Mouse (Mus musculus) embryonic facial prominence, embryonic 15.5 days (tissue): ENCODE measurements around the gene Pdcd6ip. TPM values are rescaled to one million over a fixed set of nuclear protein-coding genes. Genes with fewer than 3 reads are reported as not detected.
"Not testable (repeated sequence)": the region's sequence is repeated elsewhere in the genome, so short reads cannot be mapped to it uniquely, and the experiment has no call there.

ENCODE experiments used
- ATAC-seq: fragments of 200-750 bp; cut with Nextera tagmentation; 2 replicates; pipeline ENCODE4 v1.8.0; 2017; ENCODE audit warnings: low read depth, moderate TSS enrichment; ENCODE audit not compliant: insufficient number of reproducible peaks, low FRiP score, low TSS enrichment
- H3K27ac ChIP-seq: fragments of 300-500 bp; sonication (generic); replicated peaks from 2 replicates; pipeline ENCODE4 v1.5.1; 2015; ENCODE audit warnings: mild to moderate bottlenecking, inconsistent platforms
- H3K27me3 ChIP-seq: fragments of 300-500 bp; sonication (generic); 2 replicates; pipeline ENCODE4 v1.6.1; 2015; ENCODE audit warnings: inconsistent platforms
- H3K36me3 ChIP-seq: fragments of 300-500 bp; sonication (generic); 2 replicates; pipeline ENCODE4 v1.6.1; 2015; ENCODE audit warnings: mild to moderate bottlenecking, inconsistent platforms
- H3K4me1 ChIP-seq: fragments of 300-500 bp; sonication (generic); 2 replicates; pipeline ENCODE4 v1.6.1; 2015; ENCODE audit warnings: inconsistent platforms
- H3K4me2 ChIP-seq: fragments of 300-500 bp; sonication (generic); replicated peaks from 2 replicates; pipeline ENCODE4 v1.6.1; 2015; ENCODE audit warnings: mild to moderate bottlenecking, inconsistent platforms
- H3K4me3 ChIP-seq: fragments of 300-500 bp; sonication (generic); replicated peaks from 2 replicates; pipeline ENCODE4 v1.5.1; 2015; ENCODE audit warnings: mild to moderate bottlenecking, inconsistent platforms
- H3K9ac ChIP-seq: fragments of 300-500 bp; sonication (generic); 2 replicates; pipeline ENCODE4 v1.6.1; 2015; ENCODE audit warnings: inconsistent platforms
- H3K9me3 ChIP-seq: fragments of 300-500 bp; sonication (generic); replicated peaks from 2 replicates; pipeline ENCODE4 v1.6.1; 2016; ENCODE audit warnings: inconsistent platforms
- WGBS: fragments of 180-500 bp; shearing (Covaris S2); methylation state at CpG from one replicate; pipeline ENCODE4 v1.1.7; 2015; 5-methylcytosine and 5-hydroxymethylcytosine counted together
- polyA plus RNA-seq: library from polyadenylated mRNA; unstranded; fragments of >200 nt; fragmentation: Nextera tagmentation; extraction: Ambion mirVana; gene quantifications from 2 replicates; pipeline ENCODE4 v1.2.1, GENCODE M21; 2015

The Pdcd6ip gene
- polyA plus RNA-seq, 1 experiment from 2014 or later: 73.5 TPM

DNA sequence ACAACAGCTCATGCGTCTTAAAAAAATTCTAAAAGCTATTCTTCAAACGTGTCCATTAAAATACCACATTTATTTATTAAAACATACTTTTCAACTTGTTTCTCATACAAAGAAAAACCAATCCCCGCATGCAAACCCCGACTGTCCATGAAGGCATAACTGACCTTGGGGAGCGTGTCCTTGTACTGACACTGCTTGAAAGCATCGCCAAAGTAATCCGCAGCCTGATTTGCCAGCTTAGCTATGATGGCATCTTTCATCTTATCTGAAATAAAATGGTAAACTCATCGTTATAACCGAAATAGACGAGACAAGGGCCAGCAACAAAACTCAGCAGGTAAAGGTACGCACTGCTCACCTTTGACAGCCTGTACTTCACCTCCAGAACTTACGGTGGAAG lies 20.6 kb downstream of the Pdcd6ip start:
- 94% methylated on average over 12 of the region's 12 CpGs for WGBS
- ATAC-seq: no peak

DNA sequence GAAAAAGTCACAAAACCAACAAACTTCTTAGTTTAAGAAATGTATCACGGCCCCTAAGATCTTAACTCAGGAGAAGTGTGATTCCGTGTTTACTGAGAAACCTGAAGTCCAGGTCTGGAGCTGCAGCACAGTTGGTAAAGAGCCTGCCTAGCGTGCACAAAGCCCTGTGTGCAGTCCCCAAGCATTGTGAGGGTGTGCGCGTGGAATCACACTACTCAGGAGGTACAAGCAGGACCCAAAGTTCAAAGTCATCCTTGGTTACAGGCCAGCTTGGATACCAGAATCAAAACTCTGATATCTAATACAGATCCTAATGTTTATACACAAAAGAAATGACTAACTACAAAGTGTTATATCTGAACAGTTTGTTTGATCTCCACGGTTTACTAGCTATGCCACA lies 34.3 kb downstream of the Pdcd6ip start:
- H3K4me1 ChIP-seq: no peaks in the 10 kb centered on the region
- H3K9ac ChIP-seq: no peak overlapping the region
- H3K27ac ChIP-seq: no peak overlapping the region
- no peak overlapping the region for H3K4me2 ChIP-seq
- no peaks in the 10 kb centered on the region for H3K9me3 ChIP-seq
- ATAC-seq: no peak
- peaks cover 75% of the 10 kb centered on the region for H3K36me3 ChIP-seq
- no peaks in the 10 kb centered on the region for H3K27me3 ChIP-seq
- 93% methylated on average over 6 of the region's 6 CpGs for WGBS
- no peak overlapping the region for H3K4me3 ChIP-seq

More for the DNA sequence above, 20.6 kb downstream of the Pdcd6ip start:
- Histone ChIP-seq H3K9me3 (no peaks in the 10 kb centered on the region), H3K27me3 (no peaks in the 10 kb centered on the region), H3K4me3 (no peak overlapping the region), H3K4me2 (no peak overlapping the region), H3K9ac (no peak overlapping the region), H3K27ac (no peak overlapping the region), H3K36me3 (peaks cover 70% of the 10 kb centered on the region), H3K4me1 (no peaks in the 10 kb centered on the region)

DNA sequence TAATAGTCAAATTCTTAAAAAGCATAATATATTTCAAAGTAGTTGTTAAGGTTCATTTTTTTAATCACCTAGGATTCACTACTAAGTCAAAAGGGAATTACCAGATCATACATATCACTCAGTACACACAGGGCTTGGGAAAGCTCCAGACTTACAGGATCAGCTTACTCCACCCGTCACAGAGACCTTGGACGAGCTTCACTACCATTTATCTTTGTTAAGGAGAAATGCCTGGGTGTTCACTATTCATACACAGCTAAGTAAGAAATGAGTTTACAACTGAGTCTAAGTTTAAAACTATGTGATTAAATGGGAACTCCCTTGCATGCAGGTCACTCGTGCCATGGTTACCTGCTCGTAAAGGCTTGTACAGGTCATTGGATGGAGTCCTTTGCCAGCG lies 35.7 kb downstream of the Pdcd6ip start:
- 89% methylated on average over 5 of the region's 5 CpGs for WGBS
- no peaks in the 10 kb centered on the region for H3K4me1 ChIP-seq
- H3K36me3 ChIP-seq: peaks cover 78% of the 10 kb centered on the region
- H3K4me2 ChIP-seq: no peak overlapping the region
- H3K27ac ChIP-seq: no peak overlapping the region
- no peak overlapping the region for H3K4me3 ChIP-seq
- no peak for ATAC-seq
- no peaks in the 10 kb centered on the region for H3K27me3 ChIP-seq
- no peaks in the 10 kb centered on the region; the same call in 1 of the 2 replicates for H3K9me3 ChIP-seq
- no peak overlapping the region for H3K9ac ChIP-seq

- 91% methylated on average over 1 of the region's 1 CpGs for WGBS
- Histone ChIP-seq H3K27ac (no peak overlapping the region), H3K4me3 (no peak overlapping the region), H3K9me3 (no peaks in the 10 kb centered on the region; the same call in 1 of the 2 replicates), H3K4me1 (no peaks in the 10 kb centered on the region), H3K36me3 (peaks cover 80% of the 10 kb centered on the region), H3K27me3 (no peaks in the 10 kb centered on the region), H3K9ac (no peak overlapping the region), H3K4me2 (no peak overlapping the region)
- ATAC-seq: no peak
Measured at GRCm38 (mm10) chr9:113670857-113671106, 37.3 kb downstream of the Pdcd6ip start.

DNA sequence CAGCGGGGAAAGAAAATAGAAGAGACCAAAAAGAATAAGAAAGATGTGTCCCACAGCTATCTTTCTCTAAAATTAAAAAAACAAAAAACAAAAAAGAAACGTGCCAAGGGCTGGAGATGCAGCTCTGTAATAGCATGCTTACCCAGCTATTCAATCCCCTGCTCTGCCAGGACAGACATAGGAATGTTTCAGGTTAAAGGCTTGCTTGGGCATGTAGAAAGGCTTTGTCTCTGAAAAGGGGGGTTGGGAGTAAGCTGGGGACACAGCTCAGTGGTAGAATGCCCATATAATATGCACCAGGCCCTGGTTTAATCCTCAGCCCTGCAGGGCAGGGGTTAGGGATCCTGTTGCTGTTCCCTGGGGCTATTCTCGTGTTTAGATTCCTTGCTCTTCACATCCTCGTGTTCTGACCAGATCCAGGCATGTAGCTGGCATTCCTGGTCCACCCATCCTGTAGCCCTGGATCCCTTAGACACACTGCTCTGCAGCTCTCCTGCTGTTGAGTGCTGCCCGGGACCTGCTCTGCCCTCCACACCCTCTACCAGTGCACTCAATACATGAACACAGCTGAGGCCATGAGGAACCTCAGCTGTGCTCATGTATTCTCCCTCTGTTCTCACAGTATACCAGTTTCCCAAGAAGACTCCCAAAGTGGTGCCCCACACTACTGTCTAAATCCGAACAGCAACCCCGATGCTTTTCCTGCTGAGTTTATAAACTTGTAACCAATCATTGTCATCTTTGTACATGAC lies 37.8 kb downstream of the Pdcd6ip start:
- H3K27me3 ChIP-seq: no peaks in the 10 kb centered on the region
- H3K4me1 ChIP-seq: no peaks in the 10 kb centered on the region
- H3K27ac ChIP-seq: no peak overlapping the region
- H3K4me2 ChIP-seq: no peak overlapping the region
- H3K9me3 ChIP-seq: no peaks in the 10 kb centered on the region; the same call in 1 of the 2 replicates
- no peak overlapping the region for H3K4me3 ChIP-seq
- H3K9ac ChIP-seq: no peak overlapping the region
- ATAC-seq: no peak
- 67% methylated on average over 7 of the region's 7 CpGs for WGBS
- H3K36me3 ChIP-seq: peaks cover 82% of the 10 kb centered on the region

GRCm38 (mm10) chr9:113663476-113663875 lies 44.6 kb downstream of the Pdcd6ip start:
- Histone ChIP-seq H3K4me3 (no peak overlapping the region), H3K36me3 (peaks cover 71% of the 10 kb centered on the region), H3K9me3 (no peaks in the 10 kb centered on the region; the same call in 1 of the 2 replicates), H3K27ac (no peak overlapping the region), H3K4me1 (no peaks in the 10 kb centered on the region), H3K9ac (no peak overlapping the region), H3K4me2 (no peak overlapping the region), H3K27me3 (no peaks in the 10 kb centered on the region)
- WGBS: 70% methylated on average over 4 of the region's 4 CpGs
- ATAC-seq: no peak

GRCm38 (mm10) chr9:113657837-113658236 lies 50.2 kb downstream of the Pdcd6ip start:
- H3K4me3 ChIP-seq: no peak overlapping the region
- H3K9ac ChIP-seq: no peak overlapping the region
- H3K9me3 ChIP-seq: no peaks in the 10 kb centered on the region
- H3K27ac ChIP-seq: no peak overlapping the region
- H3K27me3 ChIP-seq: no peaks in the 10 kb centered on the region
- peaks cover 60% of the 10 kb centered on the region for H3K36me3 ChIP-seq
- no peak for ATAC-seq
- no peaks in the 10 kb centered on the region for H3K4me1 ChIP-seq
- H3K4me2 ChIP-seq: no peak overlapping the region
- WGBS: 87% methylated on average over 1 of the region's 1 CpGs

GRCm38 (mm10) chr9:113653571-113653970 lies 54.5 kb downstream of the Pdcd6ip start:
- H3K4me3 ChIP-seq: no peak overlapping the region
- no peaks in the 10 kb centered on the region for H3K9me3 ChIP-seq
- H3K9ac ChIP-seq: no peak overlapping the region
- H3K4me2 ChIP-seq: no peak overlapping the region
- no peak for ATAC-seq
- H3K27ac ChIP-seq: no peak overlapping the region
- no peaks in the 10 kb centered on the region for H3K4me1 ChIP-seq
- WGBS: 74% methylated on average over 8 of the region's 8 CpGs
- H3K27me3 ChIP-seq: no peaks in the 10 kb centered on the region
- H3K36me3 ChIP-seq: peaks cover 38% of the 10 kb centered on the region

DNA sequence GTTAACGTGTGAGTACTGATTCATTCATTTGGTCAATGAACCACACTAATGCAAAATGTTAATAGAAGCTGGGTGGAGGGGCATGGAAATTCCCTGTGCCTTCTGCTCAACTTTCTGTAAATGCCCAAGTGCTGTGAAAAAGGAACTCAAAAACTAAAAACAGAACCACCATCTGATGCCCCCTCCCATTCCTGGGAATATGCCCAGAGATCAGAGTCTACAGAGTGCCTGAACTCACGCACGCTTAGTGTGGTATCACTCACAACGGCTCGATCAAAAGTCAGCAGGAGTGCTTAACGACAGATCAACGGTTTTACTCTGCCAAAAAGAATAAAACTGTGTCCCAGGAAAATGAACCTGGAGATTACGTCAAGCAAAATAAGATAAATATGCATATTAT lies 57.3 kb downstream of the Pdcd6ip start:
- Histone ChIP-seq H3K4me1 (no peaks in the 10 kb centered on the region), H3K27ac (no peak overlapping the region), H3K9me3 (no peaks in the 10 kb centered on the region), H3K9ac (no peak overlapping the region), H3K4me3 (no peak overlapping the region), H3K4me2 (no peak overlapping the region), H3K27me3 (no peaks in the 10 kb centered on the region), H3K36me3 (peaks cover 22% of the 10 kb centered on the region)
- 85% methylated on average over 8 of the region's 8 CpGs for WGBS
- no peak for ATAC-seq

GRCm38 (mm10) chr9:113649211-113649610 lies 58.8 kb downstream of the Pdcd6ip start:
- not testable (repeated sequence) for H3K9ac ChIP-seq, H3K4me1 ChIP-seq, ATAC-seq, H3K4me3 ChIP-seq, H3K9me3 ChIP-seq, H3K27me3 ChIP-seq, H3K27ac ChIP-seq, H3K4me2 ChIP-seq
- H3K36me3 ChIP-seq: peaks cover 13% of the 10 kb centered on the region; the same call in 1 of the 2 replicates
- 77% methylated on average over 8 of the region's 8 CpGs for WGBS

DNA sequence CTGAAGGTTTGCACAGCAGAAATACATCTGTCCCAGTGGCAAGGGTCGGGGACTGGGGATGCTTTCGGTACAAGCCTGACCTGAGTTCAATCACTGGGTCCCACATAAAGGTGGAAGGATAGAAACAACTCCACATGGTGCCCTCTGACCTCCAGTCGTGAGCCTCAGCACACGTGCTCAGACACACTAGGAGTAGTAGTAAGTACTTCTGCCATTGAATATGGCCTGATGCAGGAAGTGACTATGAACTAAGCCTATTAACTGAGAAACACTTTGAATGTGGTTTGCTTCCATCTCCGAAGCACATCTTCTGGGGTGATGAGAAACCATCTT lies 62.3 kb downstream of the Pdcd6ip start:
- ATAC-seq: no peak

DNA sequence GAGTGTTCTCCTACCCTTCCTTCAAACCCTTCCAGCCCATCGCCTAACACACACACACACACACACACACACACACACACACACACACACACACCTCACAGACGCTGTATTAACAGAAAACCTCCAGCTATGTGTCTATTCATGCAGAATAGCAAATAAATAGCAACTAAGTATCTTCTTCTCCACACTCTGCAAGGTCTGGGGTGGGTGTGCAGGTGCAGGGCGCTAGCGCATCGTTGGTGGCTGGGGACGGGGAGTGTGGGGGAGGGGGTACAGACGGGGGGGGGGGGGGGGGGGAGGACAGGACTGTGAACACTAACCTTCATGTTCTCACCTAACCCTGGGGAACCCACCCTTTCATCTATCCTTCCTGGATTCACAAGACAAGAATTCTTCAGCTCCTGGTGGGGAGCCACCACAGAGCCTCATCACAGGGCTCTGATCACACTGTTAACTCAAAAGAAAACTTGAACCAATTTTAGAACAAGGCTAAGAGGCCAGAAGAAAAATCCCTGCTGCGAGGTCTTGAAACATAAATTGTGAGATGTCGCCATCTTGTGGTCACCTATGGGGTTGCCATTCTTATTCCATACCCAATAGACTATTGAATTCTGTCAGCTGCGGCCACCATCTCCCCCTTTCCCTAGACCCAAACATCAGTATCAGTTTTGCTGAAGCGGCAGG lies 62.8 kb downstream of the Pdcd6ip start:
- H3K27me3 ChIP-seq: no peaks in the 10 kb centered on the region
- no peaks in the 10 kb centered on the region for H3K9me3 ChIP-seq
- no peak overlapping the region for H3K4me3 ChIP-seq
- no peak overlapping the region for H3K9ac ChIP-seq
- H3K4me2 ChIP-seq: no peak overlapping the region
- no peaks in the 10 kb centered on the region for H3K4me1 ChIP-seq
- ATAC-seq: no peak; the same call in 1 of the 2 replicates
- H3K27ac ChIP-seq: no peak overlapping the region
- H3K36me3 ChIP-seq: no peaks in the 10 kb centered on the region
- 17% methylated on average over 11 of the region's 11 CpGs for WGBS

More for the DNA sequence above, 62.3 kb downstream of the Pdcd6ip start:
- WGBS: 34% methylated on average over 5 of the region's 5 CpGs
- Histone ChIP-seq H3K27ac (no peak overlapping the region), H3K4me2 (no peak overlapping the region), H3K9ac (no peak overlapping the region), H3K36me3 (no peaks in the 10 kb centered on the region), H3K4me1 (no peaks in the 10 kb centered on the region), H3K9me3 (no peaks in the 10 kb centered on the region), H3K4me3 (no peak overlapping the region), H3K27me3 (no peaks in the 10 kb centered on the region)
